Mouse (Mus musculus) stomach, embryonic 15.5 days (tissue): ENCODE results near the gene Gnb1. TPM values are rescaled to one million over a fixed set of nuclear protein-coding genes. Genes with fewer than 3 reads are reported as not detected.

Source experiments
- ATAC-seq: fragments of 200-750 bp; cut with Nextera tagmentation; 2 replicates; pipeline ENCODE4 v1.8.0; 2017; ENCODE audit warnings: low read depth, moderate number of reproducible peaks, moderate TSS enrichment; ENCODE audit not compliant: insufficient read depth, low FRiP score
- H3K27ac ChIP-seq: fragments of 300-500 bp; sonication (generic); 2 replicates; pipeline ENCODE4 v1.5.1; 2015; ENCODE audit warnings: mild to moderate bottlenecking, inconsistent platforms
- H3K27me3 ChIP-seq: fragments of 300-500 bp; sonication (generic); replicated peaks from 2 replicates; pipeline ENCODE4 v1.6.1; 2015; ENCODE audit warnings: inconsistent platforms
- H3K36me3 ChIP-seq: fragments of 300-500 bp; sonication (generic); 2 replicates; pipeline ENCODE4 v1.6.1; 2015; ENCODE audit warnings: inconsistent platforms
- H3K4me1 ChIP-seq: fragments of 300-500 bp; sonication (generic); 2 replicates; pipeline ENCODE4 v1.6.1; 2015; ENCODE audit warnings: inconsistent platforms
- H3K4me2 ChIP-seq: fragments of 300-500 bp; sonication (generic); 2 replicates; pipeline ENCODE4 v1.6.1; 2015; ENCODE audit warnings: mild to moderate bottlenecking, inconsistent platforms
- H3K4me3 ChIP-seq: fragments of 300-500 bp; sonication (generic); replicated peaks from 2 replicates; pipeline ENCODE4 v1.5.1; 2015; ENCODE audit warnings: inconsistent platforms
- H3K9ac ChIP-seq: fragments of 300-500 bp; sonication (generic); 2 replicates; pipeline ENCODE4 v1.6.1; 2015; ENCODE audit warnings: inconsistent platforms
- H3K9me3 ChIP-seq: fragments of 300-500 bp; sonication (generic); 2 replicates; pipeline ENCODE4 v1.6.1; 2016; ENCODE audit warnings: inconsistent platforms
- WGBS: fragments of 180-500 bp; shearing (Covaris S2); methylation state at CpG from one replicate; pipeline ENCODE4 v1.1.7; 2015; 5-methylcytosine and 5-hydroxymethylcytosine counted together
- polyA plus RNA-seq: library from polyadenylated mRNA; unstranded; fragments of >200 nt; fragmentation: Nextera tagmentation; extraction: Ambion mirVana; gene quantifications from 2 replicates; pipeline ENCODE4 v1.2.1, GENCODE M21; 2015

Gene Gnb1
- polyA plus RNA-seq, 1 experiment from 2014 or later = 446 TPM

DNA sequence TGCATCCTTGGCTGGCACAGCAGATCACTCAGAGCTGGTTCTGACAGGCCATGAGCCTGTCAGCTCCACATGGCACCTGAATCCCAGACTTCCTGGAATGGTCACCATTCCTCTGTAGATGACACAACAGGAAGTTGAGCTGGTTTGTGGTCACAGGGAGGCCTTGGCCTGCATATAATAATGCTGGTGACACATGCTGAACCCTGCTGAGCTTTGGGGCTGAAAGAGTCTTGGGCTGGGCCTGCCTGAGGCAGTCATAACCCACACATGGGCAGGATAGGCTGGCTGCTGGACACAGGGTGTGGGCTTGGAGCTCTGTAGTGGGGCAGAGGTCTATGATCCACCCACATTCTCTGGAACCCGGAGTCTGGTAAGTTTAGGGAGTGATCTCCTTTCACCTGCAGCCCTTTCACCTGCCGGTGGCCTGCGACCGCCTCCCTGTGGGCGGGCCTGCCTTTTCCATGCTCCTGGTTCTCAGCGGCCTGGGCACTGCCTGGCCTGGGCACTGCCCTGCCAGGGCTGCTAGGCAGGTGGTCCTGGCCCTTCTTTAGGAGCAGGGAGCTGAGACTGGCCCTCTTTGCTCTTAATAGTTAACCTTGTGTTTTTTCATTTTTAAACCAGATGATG is 91.2 kb downstream of the Gnb1 start:
- H3K36me3 ChIP-seq = peaks cover 52% of the 10 kb centered on the region
- H3K27ac ChIP-seq = no peak overlapping the region

DNA sequence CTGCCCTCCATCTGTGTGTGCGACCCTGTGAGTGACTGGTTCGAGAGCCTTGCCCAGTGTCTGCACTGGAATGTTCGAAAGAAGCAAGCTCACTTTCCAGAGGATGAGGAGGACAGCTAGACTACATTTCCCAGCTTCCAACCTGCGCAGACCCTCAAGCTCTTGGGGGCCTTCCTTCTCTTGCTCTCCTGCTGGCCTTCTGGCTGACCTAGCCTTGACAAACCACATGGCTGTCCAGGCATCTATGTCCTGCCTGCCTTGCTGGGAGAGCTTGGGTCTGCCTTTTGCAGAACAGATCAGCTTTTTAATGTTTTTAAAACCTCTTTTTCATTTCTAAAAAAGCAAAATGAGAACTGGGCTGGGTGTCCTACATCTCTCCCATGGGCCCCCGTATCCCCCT is 98.2 kb downstream of the Gnb1 start:
- no peaks in the 10 kb centered on the region for H3K27me3 ChIP-seq
- no peak overlapping the region for H3K27ac ChIP-seq
- WGBS = 92% methylated on average over 5 of the region's 5 CpGs
- H3K4me2 ChIP-seq = no peak overlapping the region
- peaks cover 35% of the 10 kb centered on the region for H3K36me3 ChIP-seq
- ATAC-seq = no peak
- no peak overlapping the region for H3K9ac ChIP-seq
- no peak overlapping the region for H3K4me3 ChIP-seq
- H3K4me1 ChIP-seq = no peaks in the 10 kb centered on the region
- H3K9me3 ChIP-seq = no peaks in the 10 kb centered on the region

More for the DNA sequence above, 91.2 kb downstream of the Gnb1 start:
- peak; percentile 28; the same call in 1 of the 2 replicates for ATAC-seq
- Histone ChIP-seq H3K27me3 (no peaks in the 10 kb centered on the region), H3K4me2 (no peak overlapping the region), H3K9me3 (no peaks in the 10 kb centered on the region), H3K9ac (no peak overlapping the region), H3K4me1 (no peaks in the 10 kb centered on the region), H3K4me3 (no peak overlapping the region)
- 79% methylated on average over 6 of the region's 6 CpGs for WGBS

DNA sequence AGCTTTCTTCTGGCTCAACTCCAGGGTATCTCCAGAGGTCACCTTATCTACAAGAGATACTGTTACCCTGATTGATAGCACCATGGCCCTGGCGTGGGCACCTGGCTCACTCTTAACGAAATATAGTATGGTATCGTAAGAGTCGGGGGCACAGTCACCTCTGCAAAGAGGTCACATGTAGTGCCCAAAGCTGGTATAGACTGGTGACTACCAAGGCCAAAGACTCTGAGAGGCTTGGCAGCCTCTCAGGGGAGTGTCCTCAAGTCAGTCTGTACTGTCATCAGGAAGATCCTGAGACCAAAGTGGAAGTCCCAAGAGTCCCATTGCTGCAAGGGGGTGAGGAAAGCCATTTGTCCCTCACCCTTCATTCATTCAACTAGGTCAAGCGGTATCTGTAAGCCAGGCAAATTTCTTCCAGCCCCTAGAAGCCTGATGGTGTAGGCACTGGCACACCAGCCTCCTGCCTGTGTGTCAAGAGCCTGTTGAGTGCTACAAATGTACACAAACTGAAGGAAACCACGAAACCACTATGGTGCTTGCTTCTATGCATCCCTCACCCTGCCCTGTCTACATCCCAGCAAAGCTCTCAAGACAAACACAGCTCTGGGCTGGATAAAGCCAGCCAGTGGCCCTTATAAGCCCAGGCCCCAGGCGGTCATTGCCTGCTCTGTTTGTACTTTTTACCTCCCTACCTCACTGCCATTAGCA is 100.0 kb downstream of the Gnb1 start:
- ATAC-seq = no peak
- no peak overlapping the region for H3K4me3 ChIP-seq
- H3K4me2 ChIP-seq = no peak overlapping the region
- 75% methylated on average over 7 of the region's 7 CpGs for WGBS
- H3K9ac ChIP-seq = no peak overlapping the region
- H3K4me1 ChIP-seq = no peaks in the 10 kb centered on the region
- no peaks in the 10 kb centered on the region for H3K9me3 ChIP-seq
- H3K27me3 ChIP-seq = no peaks in the 10 kb centered on the region
- no peak overlapping the region for H3K27ac ChIP-seq
- peaks cover 20% of the 10 kb centered on the region for H3K36me3 ChIP-seq

DNA sequence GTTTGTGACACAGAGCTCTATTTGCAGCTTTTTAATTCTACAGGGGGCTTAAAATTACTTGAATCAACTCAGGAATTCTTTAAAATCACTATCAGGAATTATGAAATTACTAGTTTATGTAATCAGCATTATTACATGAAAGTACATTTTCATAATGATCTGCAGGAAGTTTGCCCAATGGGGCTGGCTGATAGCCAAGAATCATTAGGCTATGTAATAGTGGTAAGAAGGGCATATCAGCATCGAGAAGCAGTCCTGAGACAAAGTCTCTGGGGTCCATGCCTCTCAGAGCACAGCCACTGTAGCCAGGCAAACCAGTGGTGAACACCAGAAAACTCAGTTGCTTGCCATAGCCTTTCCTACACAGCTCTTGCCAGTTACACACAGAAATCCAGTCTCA is 102.6 kb downstream of the Gnb1 start:
- Histone ChIP-seq H3K36me3 (peaks cover 2% of the 10 kb centered on the region; the same call in 1 of the 2 replicates), H3K27me3 (no peaks in the 10 kb centered on the region), H3K4me2 (no peak overlapping the region), H3K9me3 (no peaks in the 10 kb centered on the region), H3K4me1 (no peaks in the 10 kb centered on the region), H3K27ac (no peak overlapping the region), H3K9ac (no peak overlapping the region), H3K4me3 (no peak overlapping the region)
- 48% methylated on average over 1 of the region's 1 CpGs for WGBS
- no peak for ATAC-seq

DNA sequence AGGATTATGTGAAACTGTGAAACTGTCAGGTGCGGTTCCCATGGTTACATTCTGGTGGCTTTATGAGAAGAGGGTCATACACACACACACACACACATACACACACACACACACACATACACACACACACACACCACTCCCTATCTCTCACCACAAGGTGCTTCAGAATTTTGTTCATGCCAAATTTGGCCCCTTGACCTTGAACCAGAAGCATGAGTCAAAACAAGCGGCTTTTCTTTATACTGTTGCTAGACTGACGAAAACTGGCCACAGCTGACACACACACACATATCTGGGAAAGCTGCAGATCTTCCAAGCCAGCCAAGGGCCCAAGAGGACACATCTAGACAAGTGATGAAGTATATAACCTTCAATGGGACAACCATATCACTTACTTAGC is 104.6 kb downstream of the Gnb1 start:
- no peaks in the 10 kb centered on the region for H3K9me3 ChIP-seq
- no peak for ATAC-seq
- no peak overlapping the region for H3K4me2 ChIP-seq
- H3K4me1 ChIP-seq = no peaks in the 10 kb centered on the region
- no peak overlapping the region for H3K4me3 ChIP-seq
- no peaks in the 10 kb centered on the region for H3K36me3 ChIP-seq
- H3K27me3 ChIP-seq = no peaks in the 10 kb centered on the region
- WGBS = 74% methylated on average over 3 of the region's 3 CpGs
- no peak overlapping the region for H3K27ac ChIP-seq
- H3K9ac ChIP-seq = no peak overlapping the region

DNA sequence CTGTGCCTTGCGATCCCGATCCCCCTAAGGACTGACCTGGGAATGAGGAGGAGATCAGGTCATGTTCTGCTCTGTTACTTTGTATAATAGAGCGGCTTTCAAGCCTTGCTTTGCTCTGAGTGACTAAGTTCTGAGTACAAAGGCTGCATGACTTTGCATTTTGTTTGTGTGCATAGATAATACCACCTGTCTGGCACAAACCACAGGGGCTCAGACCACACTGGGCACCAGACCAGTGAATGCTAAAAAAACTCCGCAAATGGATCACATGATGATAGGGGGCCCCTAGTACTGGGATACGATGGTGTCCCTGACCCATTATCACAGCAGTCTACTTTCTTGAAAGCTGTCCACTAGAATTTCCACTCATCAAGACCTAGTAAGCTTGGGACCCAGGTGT is 105.4 kb downstream of the Gnb1 start:
- H3K4me3 ChIP-seq = no peak overlapping the region
- H3K4me1 ChIP-seq = no peaks in the 10 kb centered on the region
- no peaks in the 10 kb centered on the region for H3K9me3 ChIP-seq
- ATAC-seq = no peak
- 73% methylated on average over 5 of the region's 5 CpGs for WGBS
- H3K9ac ChIP-seq = no peak overlapping the region
- no peaks in the 10 kb centered on the region for H3K27me3 ChIP-seq
- H3K36me3 ChIP-seq = no peaks in the 10 kb centered on the region
- H3K27ac ChIP-seq = no peak overlapping the region
- no peak overlapping the region for H3K4me2 ChIP-seq

DNA sequence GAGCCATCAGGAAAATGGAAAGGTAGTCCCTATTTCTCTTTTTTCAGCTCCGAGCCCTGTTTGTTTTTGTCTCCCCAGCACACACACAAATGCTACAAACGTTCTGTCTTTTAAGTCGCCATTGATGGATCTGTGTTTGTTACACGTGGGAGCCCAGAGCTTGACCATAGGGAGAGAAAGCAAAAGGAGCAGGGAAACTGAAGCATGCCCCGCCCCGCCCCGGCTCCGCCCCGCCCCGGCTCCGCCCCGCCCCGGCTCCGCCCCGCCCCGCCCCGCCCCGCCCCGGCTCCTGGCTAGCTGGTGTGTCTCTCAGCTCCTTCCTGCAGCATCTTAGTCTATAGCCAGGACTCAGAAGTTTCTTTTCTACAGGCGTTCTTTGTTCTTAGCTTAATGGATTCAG is 107.4 kb downstream of the Gnb1 start:
- no peaks in the 10 kb centered on the region for H3K27me3 ChIP-seq
- no peak overlapping the region for H3K27ac ChIP-seq
- no peaks in the 10 kb centered on the region; the same call in 1 of the 2 replicates for H3K36me3 ChIP-seq
- H3K4me1 ChIP-seq = 0 out of 2 replicates have a peak, but pooled peaks cover 5% of the 10 kb centered on the region
- no peak overlapping the region for H3K4me2 ChIP-seq
- H3K9ac ChIP-seq = no peak overlapping the region
- WGBS = 17% methylated on average over 20 of the region's 20 CpGs
- H3K4me3 ChIP-seq = no peak overlapping the region
- no peak for ATAC-seq
- H3K9me3 ChIP-seq = no peaks in the 10 kb centered on the region

DNA sequence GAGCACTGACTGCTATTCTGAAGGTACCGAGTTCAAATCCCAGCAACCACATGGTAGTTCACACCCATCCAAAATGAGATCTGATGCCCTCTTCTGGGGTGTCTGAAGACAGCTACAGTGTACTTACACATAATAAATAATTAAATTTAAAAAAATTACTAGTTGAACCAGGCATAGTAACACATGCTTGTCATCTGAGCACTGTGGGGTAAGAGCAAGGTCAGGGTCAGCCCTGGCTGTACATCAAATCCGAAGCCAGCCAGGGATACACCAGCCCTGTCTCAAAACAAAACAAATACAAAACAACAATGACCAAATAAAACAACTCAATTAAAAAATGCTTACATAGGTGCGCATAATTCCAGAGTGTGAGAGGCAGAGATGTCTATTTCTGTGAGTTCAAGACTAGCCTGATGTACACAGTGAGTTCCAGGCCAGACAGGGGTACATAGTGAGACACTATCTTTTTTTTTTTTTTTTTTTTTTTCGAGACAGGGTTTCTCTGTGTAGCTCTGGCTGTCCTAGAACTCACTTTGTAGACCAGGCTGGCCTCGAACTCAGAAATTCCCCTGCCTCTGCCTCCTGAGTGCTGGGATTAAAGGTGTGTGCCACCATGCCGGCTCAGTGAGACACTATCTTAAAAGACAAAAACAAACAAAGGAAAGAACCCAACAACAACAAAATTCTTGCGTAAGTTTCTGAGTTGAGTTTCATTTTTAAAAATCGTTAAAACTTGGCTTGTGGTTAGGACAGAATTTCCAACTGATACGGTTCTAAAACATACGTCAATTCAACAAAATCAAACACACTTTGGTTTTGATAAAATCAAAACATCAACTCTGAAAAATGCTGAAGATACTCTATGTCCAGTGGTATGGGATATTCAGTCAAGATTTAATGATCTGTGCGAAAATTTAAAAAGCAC is 109.0 kb downstream of the Gnb1 start:
- Histone ChIP-seq H3K27ac (peak overlapping the region; percentile 99; the same call in 1 of the 2 replicates), H3K27me3 (no peaks in the 10 kb centered on the region), H3K36me3 (no peaks in the 10 kb centered on the region; the same call in 1 of the 2 replicates), H3K9ac (no peak overlapping the region), H3K4me1 (peaks cover 5% of the 10 kb centered on the region; the same call in 1 of the 2 replicates), H3K4me3 (peak overlapping the region; percentile 95), H3K9me3 (no peaks in the 10 kb centered on the region), H3K4me2 (peak overlapping the region; percentile 87)
- ATAC-seq = no peak
- 80% methylated on average over 11 of the region's 11 CpGs for WGBS

DNA sequence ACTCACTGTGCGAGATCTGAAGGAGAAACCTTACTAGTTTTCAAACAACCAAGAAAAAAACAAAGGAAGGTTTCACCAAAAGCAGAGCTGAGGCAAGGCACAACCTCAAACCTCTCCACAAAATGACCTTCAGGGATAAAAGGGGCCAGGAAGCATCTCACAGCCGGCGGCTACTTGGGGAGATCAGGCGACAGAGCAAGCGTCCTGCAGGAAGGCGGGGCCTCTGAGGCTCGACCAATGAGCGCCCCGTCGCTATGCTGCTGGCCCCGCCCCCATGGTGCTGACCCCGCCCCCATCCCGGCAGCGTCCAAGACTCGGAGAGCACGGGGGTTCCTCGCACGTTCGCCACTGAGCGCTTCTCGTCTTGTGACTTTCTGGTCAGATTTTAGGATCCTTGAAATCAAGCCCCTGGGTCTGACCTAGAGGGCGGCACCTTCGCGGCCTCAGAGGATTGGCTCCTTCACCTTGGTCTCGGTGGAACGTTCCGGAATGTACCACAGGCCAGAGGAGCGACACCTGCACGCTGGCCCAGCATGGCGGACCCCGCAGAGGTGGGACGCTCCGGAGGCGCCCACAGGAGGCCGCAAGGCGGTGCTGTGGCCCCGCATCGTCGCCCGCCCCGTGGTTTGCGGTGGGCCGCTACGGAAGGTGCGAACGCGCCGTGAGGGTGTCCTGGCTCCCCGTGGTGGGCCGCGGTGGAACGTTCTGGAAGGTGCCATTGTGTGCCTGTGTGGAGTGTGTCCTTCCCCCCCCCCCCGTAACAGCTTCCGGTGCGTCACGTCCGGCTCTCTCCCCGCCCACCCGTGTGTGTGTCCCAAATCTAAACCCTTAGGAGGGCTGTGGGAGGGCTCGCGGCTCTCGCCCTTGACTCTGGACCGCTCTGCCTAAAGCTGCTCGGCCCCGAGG is 110.2 kb downstream of the Gnb1 start, which contains the start of gene Slc35e2:
Gene Slc35e2, plus strand, starts transcription at position 326 of the 906 bp plus-strand sequence.
- WGBS = under 1% methylated on average over 65 of the region's 65 CpGs
- Histone ChIP-seq H3K4me2 (peak within 1 kb of the TSS; percentile 87), H3K27me3 (no peaks in the 10 kb centered on the region), H3K4me3 (peak within 1 kb of the TSS; percentile 95), H3K27ac (peak within 1 kb of the TSS; percentile 99), H3K9ac (peak within 1 kb of the TSS; percentile 90), H3K4me1 (peaks cover 5% of the 10 kb centered on the region; the same call in 1 of the 2 replicates), H3K36me3 (no peaks in the 10 kb centered on the region; the same call in 1 of the 2 replicates), H3K9me3 (no peaks in the 10 kb centered on the region)
- peak; percentile 95 for ATAC-seq

DNA sequence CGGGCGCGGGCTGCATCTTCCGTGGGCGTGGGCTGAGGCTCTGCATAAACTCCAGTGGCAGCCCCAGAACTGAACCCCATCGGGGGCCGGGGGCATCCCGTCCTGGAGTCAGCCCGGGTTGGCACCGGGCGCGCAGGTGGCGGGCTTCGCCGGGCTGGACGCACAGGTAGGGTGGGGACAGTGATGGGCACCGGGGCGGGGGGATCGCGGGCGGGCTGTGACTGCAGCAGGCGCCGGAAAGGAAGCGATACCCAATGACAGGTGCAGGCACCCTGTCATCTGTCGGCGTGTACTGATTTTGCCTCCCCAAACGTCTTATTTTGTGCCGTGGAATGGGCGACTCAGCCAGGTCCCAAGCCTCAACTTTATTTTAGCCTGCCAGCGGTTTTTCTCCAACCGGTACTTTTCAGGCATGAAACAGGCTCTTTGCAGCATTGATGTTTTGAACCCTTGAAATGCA is 110.9 kb downstream of the Gnb1 start:
- Histone ChIP-seq H3K9me3 (no peaks in the 10 kb centered on the region), H3K4me2 (peak overlapping the region; percentile 87), H3K27ac (peak overlapping the region; percentile 99), H3K9ac (peak overlapping the region; percentile 90), H3K4me1 (peaks cover 5% of the 10 kb centered on the region; the same call in 1 of the 2 replicates), H3K36me3 (no peaks in the 10 kb centered on the region; the same call in 1 of the 2 replicates), H3K27me3 (no peaks in the 10 kb centered on the region), H3K4me3 (peak overlapping the region; percentile 95)
- ATAC-seq = peak; percentile 28; the same call in 1 of the 2 replicates
- WGBS = under 1% methylated on average over 31 of the region's 31 CpGs
